Comparison of ENCODE assay signal across 10 mouse cellular contexts in genomic region chr7:18922807-18923206, GRCm38 (mm10). TPM values are rescaled to one million over a fixed set of nuclear protein-coding genes. Genes with fewer than 3 reads are reported as not detected.
DNase-seq lines count a peak whose midpoint lies in the region; ATAC-seq and TF ChIP-seq lines count a peak whose summit lies in the region.
"Had no signal": no experiment of that assay in that cellular context is flagged by ENCODE, and none has a peak within 500 bp of the region (broad histone marks: within the 10 kb centered on the region; RNA-seq: fewer than 3 reads in every experiment).

No protein-coding gene starts in this region.

- intact Hi-C loops in left cerebral cortex, adult 2 months (cut with DNase I) = no loop called here

- peak overlapping the region; percentile 96 for H3K27ac ChIP-seq in left cerebral cortex, adult 2 months
- H3K27ac ChIP-seq in neural tube, embryonic 15.5 days (replicated peaks) = peak overlapping the region; percentile 92
- no peak overlapping the region for H3K27ac ChIP-seq in lung, postnatal 0 days (ENCODE audit: low read length)
- H3K27ac ChIP-seq: embryonic facial prominence, embryonic 12.5 days; stomach, embryonic 15.5 days had no signal

- H3K9me3 ChIP-seq in neural tube, embryonic 15.5 days (replicated peaks) = no peaks in the 10 kb centered on the region
- no peaks in the 10 kb centered on the region for H3K9me3 ChIP-seq in lung, postnatal 0 days (ENCODE audit: low read length)
- H3K9me3 ChIP-seq: embryonic facial prominence, embryonic 12.5 days; stomach, embryonic 15.5 days had no signal

- no peak for TF ChIP-seq EP300 in lung, postnatal 0 days (IDR thresholded peaks at IDR 0.05)

- peak overlapping the region; percentile 25; the same call in 1 of the 2 replicates for H3K4me3 ChIP-seq in left cerebral cortex, adult 2 months
- no peak overlapping the region for H3K4me3 ChIP-seq in neural tube, embryonic 15.5 days (replicated peaks)
- H3K4me3 ChIP-seq in lung, postnatal 0 days (ENCODE audit: low read depth, low read length) = no peak overlapping the region
- H3K4me3 ChIP-seq: embryonic facial prominence, embryonic 12.5 days; stomach, embryonic 15.5 days had no signal

- no peaks in the 10 kb centered on the region for H3K27me3 ChIP-seq in neural tube, embryonic 15.5 days (replicated peaks)
- H3K27me3 ChIP-seq in lung, postnatal 0 days (replicated peaks; ENCODE audit: insufficient read depth, low read length) = peaks cover 13% of the 10 kb centered on the region

- H3K4me2 ChIP-seq in neural tube, embryonic 15.5 days = peak overlapping the region; percentile 79
- no peak overlapping the region for H3K4me2 ChIP-seq in lung, postnatal 0 days (replicated peaks; ENCODE audit: low read depth, low read length)
- H3K4me2 ChIP-seq: embryonic facial prominence, embryonic 12.5 days; stomach, embryonic 15.5 days had no signal

- no peak for TF ChIP-seq CTCF in left cerebral cortex, adult 2 months (IDR thresholded peaks at IDR 0.05)
- no peak for TF ChIP-seq CTCF in lung, postnatal 0 days (IDR thresholded peaks at IDR 0.05)

- WGBS in neural tube, embryonic 15.5 days = 13% methylated on average over 5 of the region's 5 CpGs
- 40% methylated on average over 5 of the region's 5 CpGs for WGBS in lung, postnatal 0 days

- no peak overlapping the region for H3K9ac ChIP-seq in neural tube, embryonic 15.5 days (replicated peaks)
- no peak overlapping the region for H3K9ac ChIP-seq in lung, postnatal 0 days (replicated peaks; ENCODE audit: low read depth)
- H3K9ac ChIP-seq: embryonic facial prominence, embryonic 12.5 days; stomach, embryonic 15.5 days had no signal

- peak; percentile 5; the same call in 1 of the 2 replicates for ATAC-seq in neural tube, embryonic 15.5 days (ENCODE audit: low FRiP score)
- no peak for ATAC-seq in lung, postnatal 0 days

- H3K36me3 ChIP-seq in neural tube, embryonic 15.5 days = no peaks in the 10 kb centered on the region
- no peaks in the 10 kb centered on the region for H3K36me3 ChIP-seq in lung, postnatal 0 days (ENCODE audit: insufficient read depth, low read length)
- H3K36me3 ChIP-seq: embryonic facial prominence, embryonic 12.5 days; stomach, embryonic 15.5 days had no signal

- DNase-seq in embryo, embryonic 11 days = peak; percentile 41
- DNase-seq in frontal cortex, postnatal 10 days (ENCODE audit: low spot score in 2 of 2) = peak; percentile 78 to 86
- peak; percentile 81 to 84 for DNase-seq in left cerebral cortex, adult 2 months (ENCODE audit: extremely low spot score in 1 of 2, low spot score in 2 of 2)
- DNase-seq in lung, postnatal 0 days (ENCODE audit: low spot score) = no peak
- DNase-seq in kidney, adult 11 months = no peak
- DNase-seq in spleen, postnatal 4 days (ENCODE audit: low spot score in 2 of 2) = no peak
- DNase-seq: lung, postnatal 36 days had no signal

- peaks cover 56% of the 10 kb centered on the region for H3K4me1 ChIP-seq in neural tube, embryonic 15.5 days
- peaks cover 3% of the 10 kb centered on the region; the same call in 1 of the 2 replicates for H3K4me1 ChIP-seq in lung, postnatal 0 days (ENCODE audit: insufficient read depth, low read depth, low read length)

RNA-seq across cellular contexts. Expression of gene Nova2, which starts 2.9 kb away (rescaled TPM):
- 10 to 100 TPM; 79.9 to 86.4 TPM for total RNA-seq in left cerebral cortex, adult 2 months (2021)
- polyA plus RNA-seq in neural tube, embryonic 15.5 days (2015; fragmentation: Nextera tagmentation; extraction: Ambion mirVana) = 9.4 and 10.6 TPM in 2 replicates
- 1.1 and 1.2 TPM in 2 replicates for polyA plus RNA-seq in lung, postnatal 0 days (2015; fragmentation: Nextera tagmentation; extraction: Ambion mirVana)

RNA-seq across cellular contexts. Expression of gene Ccdc61, which starts 12.6 kb away (rescaled TPM):
- total RNA-seq in left cerebral cortex, adult 2 months (2021) = 10 to 100 TPM; 10.5 to 11.0 TPM
- 29.9 and 31.9 TPM in 2 replicates for polyA plus RNA-seq in neural tube, embryonic 15.5 days (2015; fragmentation: Nextera tagmentation; extraction: Ambion mirVana)
- 17.6 and 19.0 TPM in 2 replicates for polyA plus RNA-seq in lung, postnatal 0 days (2015; fragmentation: Nextera tagmentation; extraction: Ambion mirVana)

RNA-seq across cellular contexts. Expression of gene Pglyrp1, which starts 51.7 kb away (rescaled TPM):
- total RNA-seq in left cerebral cortex, adult 2 months (2021) = 10 to 100 TPM; 18.8 to 25.6 TPM
- polyA plus RNA-seq in neural tube, embryonic 15.5 days (2015; fragmentation: Nextera tagmentation; extraction: Ambion mirVana) = 19.2 and 26.6 TPM in 2 replicates
- 45.6 and 51.1 TPM in 2 replicates for polyA plus RNA-seq in lung, postnatal 0 days (2015; fragmentation: Nextera tagmentation; extraction: Ambion mirVana)

Comparison
In these comparisons a context has a peak if more than half of its experiments do, and no peak if none do; other contexts are left out.
1. DNase-seq: peak in embryo, embryonic 11 days (single experiment), frontal cortex, postnatal 10 days (2 of 2) and left cerebral cortex, adult 2 months (2 of 2); none in lung, postnatal 0 days (single experiment), kidney, adult 11 months (single experiment) and spleen, postnatal 4 days (0 of 2).